Mouse (Mus musculus) right cerebral cortex, postnatal 14 days (tissue): ENCODE measurements around the gene Btbd35f13.
"Not testable (repeated sequence)": the region's sequence is repeated elsewhere in the genome, so short reads cannot be mapped to it uniquely, and the experiment has no call there.

Source experiments
- DNase-seq: peaks from one replicate; pipeline ENCODE4 v3.0.0; 2022

Gene Btbd35f13

GRCm38 (mm10) chrX:33656872-33657271 is at the start of gene Btbd35f13:
Gene Btbd35f13 (plus strand): TSS chrX:33657172.
- DNase-seq = not testable (repeated sequence)

DNA sequence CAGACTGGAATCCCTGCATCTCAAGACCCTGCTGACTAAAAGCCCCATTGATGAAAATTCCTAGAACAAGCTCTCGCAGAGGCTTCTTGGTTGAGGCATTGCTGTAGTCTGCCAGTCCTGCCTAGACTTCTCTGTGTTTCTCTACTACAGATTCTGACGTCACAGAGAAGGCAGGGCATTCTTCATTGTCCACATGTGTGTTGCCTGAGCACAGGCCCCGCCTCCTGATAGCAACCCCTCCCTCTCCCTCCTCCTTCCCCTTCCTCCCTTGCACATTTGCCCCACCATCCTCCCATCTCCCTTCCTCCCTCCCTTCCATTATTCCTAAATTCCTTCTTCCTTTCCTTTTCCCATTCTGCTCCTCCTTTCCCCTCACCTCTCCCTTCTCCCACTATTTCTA is 45.3 kb downstream of the Btbd35f13 start, which contains the start of gene Btbd35f14:
Gene Btbd35f14, minus strand, starts transcription at position 101 of the 400 bp plus-strand sequence.
- not testable (repeated sequence) for DNase-seq
